Mouse (Mus musculus) right cerebral cortex, adult 2 months (tissue): ENCODE data around the gene St6galnac6.

Experiments
- DNase-seq, 2 experiments: peaks; one replicate each; pipeline ENCODE4 v3.0.0; 2021 to 2022; ENCODE audit warnings: low spot score in 2 of 2

St6galnac6 gene

GRCm38 (mm10) chr2:32639632-32640031, 40.1 kb downstream of the St6galnac6 start:
- no peak for DNase-seq

GRCm38 (mm10) chr2:32640550-32641051, 41.1 kb downstream of the St6galnac6 start:
- no peak for DNase-seq

GRCm38 (mm10) chr2:32641810-32642209, 42.3 kb downstream of the St6galnac6 start:
- DNase-seq = no peak

GRCm38 (mm10) chr2:32642813-32643212, 43.3 kb downstream of the St6galnac6 start:
- no peak for DNase-seq

GRCm38 (mm10) chr2:32644083-32644482, 44.6 kb downstream of the St6galnac6 start:
- no peak for DNase-seq

GRCm38 (mm10) chr2:32644799-32645475, 45.4 kb downstream of the St6galnac6 start:
- DNase-seq = no peak

- DNase-seq = no peak
These were observed 46.1 kb downstream of the St6galnac6 start for GRCm38 (mm10) chr2:32645647-32646046.

- DNase-seq = no peak
These were observed 47.0 kb downstream of the St6galnac6 start, which contains the start of gene Eng for GRCm38 (mm10) chr2:32646379-32647056. Gene Eng (plus strand): TSS chr2:32646595.

- no peak for DNase-seq
These were observed 47.9 kb downstream of the St6galnac6 start for GRCm38 (mm10) chr2:32647366-32647765.

GRCm38 (mm10) chr2:32653764-32654163, 54.3 kb downstream of the St6galnac6 start:
- no peak for DNase-seq

GRCm38 (mm10) chr2:32654743-32655393, 55.4 kb downstream of the St6galnac6 start:
- no peak for DNase-seq

GRCm38 (mm10) chr2:32655394-32655744, 55.9 kb downstream of the St6galnac6 start:
- DNase-seq = no peak

GRCm38 (mm10) chr2:32655826-32656225, 56.3 kb downstream of the St6galnac6 start:
- DNase-seq = no peak

GRCm38 (mm10) chr2:32658873-32659272, 59.4 kb downstream of the St6galnac6 start:
- DNase-seq = no peak

GRCm38 (mm10) chr2:32661509-32662107, 62.1 kb downstream of the St6galnac6 start:
- no peak for DNase-seq

GRCm38 (mm10) chr2:32662291-32662690, 62.8 kb downstream of the St6galnac6 start:
- no peak for DNase-seq

GRCm38 (mm10) chr2:32665345-32665744, 65.8 kb downstream of the St6galnac6 start:
- no peak for DNase-seq

- DNase-seq = no peak
These were observed 66.3 kb downstream of the St6galnac6 start for GRCm38 (mm10) chr2:32665853-32666252.

- DNase-seq = no peak
These were observed 68.3 kb downstream of the St6galnac6 start for GRCm38 (mm10) chr2:32667775-32668174.

- DNase-seq = no peak
These were observed 68.7 kb downstream of the St6galnac6 start for GRCm38 (mm10) chr2:32668176-32668575.

GRCm38 (mm10) chr2:32669876-32670275, 70.4 kb downstream of the St6galnac6 start:
- DNase-seq = no peak
